Mouse (Mus musculus) small intestine, adult 2 months (tissue): ENCODE data around the gene Dok5.

Experiments used
- CTCF ChIP-seq: fragments of 200-500 bp; IDR thresholded peaks from 2 replicates; pipeline ENCODE4 v1.5.1; 2012; ENCODE audit warnings: low read depth, mild to moderate bottlenecking, control low read depth, inconsistent platforms, low read length, moderate library complexity, mixed read lengths; ENCODE audit not compliant: insufficient replicate concordance, insufficient read length; ENCODE audit errors: extremely low read depth
- POLR2A ChIP-seq: fragments of 200-500 bp; IDR thresholded peaks from 2 replicates; pipeline ENCODE4 v1.6.1; 2012; ENCODE audit warnings: low read depth, mild to moderate bottlenecking, control low read depth, inconsistent platforms, low read length, moderate library complexity

- TF ChIP-seq CTCF (no peak), POLR2A (no peak)
Measured at GRCm38 (mm10) chr2:170791332-170792017, 59.9 kb downstream of the Dok5 start.
